26 mouse cellular contexts compared by ENCODE assay signal in the genomic region with DNA sequence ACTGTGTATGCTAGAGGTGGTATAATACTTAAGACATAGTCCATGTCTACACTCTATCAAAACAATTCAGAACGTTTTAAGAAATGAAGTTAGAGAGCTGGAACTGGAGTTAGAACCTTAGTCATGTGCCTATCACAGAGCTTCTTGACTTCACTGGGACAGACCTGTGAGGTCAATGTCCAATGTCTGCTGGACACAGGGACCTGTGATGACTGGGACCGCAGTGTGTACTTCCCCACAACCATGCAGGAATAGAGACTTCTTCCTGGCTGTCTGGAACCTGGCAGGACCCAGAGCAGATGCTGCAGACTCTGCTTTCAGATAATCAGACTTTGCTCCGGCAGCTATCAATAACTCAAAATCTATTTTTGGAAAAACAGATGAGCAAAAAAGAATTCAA. TPM values are rescaled to one million over a fixed set of nuclear protein-coding genes. Genes with fewer than 3 reads are reported as not detected.
DNase-seq lines count a peak whose midpoint lies in the region; ATAC-seq and TF ChIP-seq lines count a peak whose summit lies in the region.
"Had no signal": no experiment of that assay in that cellular context is flagged by ENCODE, and none has a peak within 500 bp of the region (broad histone marks: within the 10 kb centered on the region; RNA-seq: fewer than 3 reads in every experiment).

No protein-coding gene starts in this region.

- no peak for TF ChIP-seq CTCF in intestine, postnatal 0 days (IDR thresholded peaks at IDR 0.05; ENCODE audit: low read depth)
- no peak for TF ChIP-seq CTCF in liver, adult 2 months (IDR thresholded peaks at IDR 0.05; ENCODE audit: low read depth, low read length)

- DNase-seq in kidney, adult 9 months: peak; percentile 12
- no peak for DNase-seq in kidney, postnatal 25 days
- DNase-seq in liver, adult 2 months (ENCODE audit: extremely low read depth, low read depth, low spot score): peak; percentile 3
- no peak for DNase-seq in liver, embryonic 11.5 days (ENCODE audit: low spot score)
- DNase-seq: adrenal gland, postnatal 10 days; adrenal gland, postnatal 25 days; B cell, adult 2 months; cerebellum, adult 11 months; cerebellum, adult 18-20 months; cerebellum, adult 8-10 months; cerebellum, adult 9-11 months; cerebellum, postnatal 14 days; cerebellum, postnatal 36 days; embryo, embryonic 11 days had no signal

- H3K4me2 ChIP-seq in intestine, postnatal 0 days (replicated peaks; ENCODE audit: low read depth): no peak overlapping the region
- H3K4me2 ChIP-seq in intestine, embryonic 15.5 days (replicated peaks): no peak overlapping the region
- H3K4me2 ChIP-seq in liver, embryonic 11.5 days: no peak overlapping the region
- H3K4me2 ChIP-seq: embryonic facial prominence, embryonic 13.5 days; embryonic facial prominence, embryonic 15.5 days; forebrain, embryonic 12.5 days had no signal

- TF ChIP-seq POLR2A in liver, adult 2 months (IDR thresholded peaks at IDR 0.05; ENCODE audit: extremely low read depth, insufficient read depth, low read length): no peak

- H3K9ac ChIP-seq in intestine, postnatal 0 days (ENCODE audit: low read depth, low read length): no peak overlapping the region
- no peak overlapping the region for H3K9ac ChIP-seq in intestine, embryonic 15.5 days
- no peak overlapping the region for H3K9ac ChIP-seq in liver, adult 2 months (ENCODE audit: low read depth, low read length)
- no peak overlapping the region for H3K9ac ChIP-seq in liver, embryonic 11.5 days (ENCODE audit: low read depth, low read length)
- H3K9ac ChIP-seq: embryonic facial prominence, embryonic 13.5 days; embryonic facial prominence, embryonic 15.5 days; forebrain, embryonic 12.5 days had no signal

- ATAC-seq in intestine, postnatal 0 days: peak; percentile 94
- ATAC-seq in intestine, embryonic 15.5 days: no peak
- ATAC-seq in liver, embryonic 11.5 days (replicated peaks; ENCODE audit: low FRiP score): no peak
- ATAC-seq: activated CD4-positive, CD25-positive, alpha-beta regulatory T cell, adult 4 months; CD4-positive, CD25-positive, alpha-beta regulatory T cell, adult 4 months; Patski had no signal

- no peaks in the 10 kb centered on the region for H3K79me2 ChIP-seq in liver, adult 2 months (ENCODE audit: control insufficient read depth, insufficient read depth, low read length)

- 71% methylated on average over 3 of the region's 3 CpGs for WGBS in intestine, postnatal 0 days
- 79% methylated on average over 3 of the region's 3 CpGs for WGBS in intestine, embryonic 15.5 days
- WGBS in liver, adult 2 months: 69% methylated on average over 3 of the region's 3 CpGs
- 84% methylated on average over 3 of the region's 3 CpGs for WGBS in liver, embryonic 11.5 days

- H3K27me3 ChIP-seq in intestine, postnatal 0 days (replicated peaks; ENCODE audit: control insufficient read depth, insufficient read depth, low read length): no peaks in the 10 kb centered on the region
- no peaks in the 10 kb centered on the region for H3K27me3 ChIP-seq in intestine, embryonic 15.5 days (replicated peaks)
- H3K27me3 ChIP-seq in liver, adult 2 months (ENCODE audit: control insufficient read depth, insufficient read depth, low read length): no peaks in the 10 kb centered on the region
- H3K27me3 ChIP-seq in liver, embryonic 11.5 days (replicated peaks; ENCODE audit: control insufficient read depth, insufficient read depth, low read length): no peaks in the 10 kb centered on the region
- H3K27me3 ChIP-seq: CH12.LX; embryonic facial prominence, embryonic 13.5 days; embryonic facial prominence, embryonic 15.5 days; forebrain, embryonic 12.5 days; Patski had no signal

- no peak overlapping the region for H3K27ac ChIP-seq in intestine, postnatal 0 days (ENCODE audit: low read depth, low read length)
- H3K27ac ChIP-seq in intestine, embryonic 15.5 days: no peak overlapping the region
- H3K27ac ChIP-seq in liver, adult 2 months (replicated peaks; ENCODE audit: insufficient read depth, low read depth, low read length): no peak overlapping the region
- H3K27ac ChIP-seq in liver, embryonic 11.5 days (ENCODE audit: low read depth, low read length): no peak overlapping the region
- H3K27ac ChIP-seq: embryonic facial prominence, embryonic 13.5 days; embryonic facial prominence, embryonic 15.5 days; forebrain, embryonic 10.5 days; forebrain, embryonic 12.5 days had no signal

- no peaks in the 10 kb centered on the region for H3K9me3 ChIP-seq in intestine, postnatal 0 days (ENCODE audit: control insufficient read depth)
- no peaks in the 10 kb centered on the region for H3K9me3 ChIP-seq in intestine, embryonic 15.5 days
- no peaks in the 10 kb centered on the region for H3K9me3 ChIP-seq in liver, embryonic 11.5 days (ENCODE audit: control insufficient read depth, low read length)
- H3K9me3 ChIP-seq: embryonic facial prominence, embryonic 13.5 days; embryonic facial prominence, embryonic 15.5 days; forebrain, embryonic 10.5 days; forebrain, embryonic 12.5 days; G1E had no signal

- no peak overlapping the region for H3K4me3 ChIP-seq in intestine, postnatal 0 days (ENCODE audit: low read depth, low read length)
- H3K4me3 ChIP-seq in intestine, embryonic 15.5 days (replicated peaks): no peak overlapping the region
- H3K4me3 ChIP-seq in liver, adult 2 months (ENCODE audit: insufficient read depth, low read depth, low read length): no peak overlapping the region
- no peak overlapping the region for H3K4me3 ChIP-seq in liver, embryonic 11.5 days (ENCODE audit: low read depth, low read length)
- H3K4me3 ChIP-seq: embryonic facial prominence, embryonic 13.5 days; embryonic facial prominence, embryonic 15.5 days; erythroblast, embryonic 14.5 days; forebrain, embryonic 10.5 days; forebrain, embryonic 12.5 days had no signal

- H3K36me3 ChIP-seq in intestine, postnatal 0 days (ENCODE audit: control insufficient read depth, insufficient read depth): peaks cover 17% of the 10 kb centered on the region
- H3K36me3 ChIP-seq in intestine, embryonic 15.5 days: 0 out of 2 replicates have a peak, but pooled peaks cover 3% of the 10 kb centered on the region
- peaks cover 22% of the 10 kb centered on the region for H3K36me3 ChIP-seq in liver, adult 2 months (ENCODE audit: control insufficient read depth, insufficient read depth, low read length)
- peaks cover 9% of the 10 kb centered on the region; the same call in 1 of the 2 replicates for H3K36me3 ChIP-seq in liver, embryonic 11.5 days (ENCODE audit: control insufficient read depth, insufficient read depth, low read length)

- H3K4me1 ChIP-seq in intestine, postnatal 0 days (replicated peaks; ENCODE audit: control insufficient read depth, insufficient read depth, low read length): no peaks in the 10 kb centered on the region
- H3K4me1 ChIP-seq in intestine, embryonic 15.5 days (replicated peaks): no peaks in the 10 kb centered on the region
- no peaks in the 10 kb centered on the region for H3K4me1 ChIP-seq in liver, adult 2 months (ENCODE audit: control insufficient read depth, insufficient read depth, low read length)
- H3K4me1 ChIP-seq in liver, embryonic 11.5 days (replicated peaks; ENCODE audit: control insufficient read depth, insufficient read depth, low read length): no peaks in the 10 kb centered on the region
- H3K4me1 ChIP-seq: embryonic facial prominence, embryonic 13.5 days; embryonic facial prominence, embryonic 15.5 days; forebrain, embryonic 10.5 days; forebrain, embryonic 12.5 days had no signal

RNA-seq across cellular contexts. Expression of a gene that starts 40.8 kb away (rescaled TPM):
- 9.1 and 9.4 TPM in 2 replicates for polyA plus RNA-seq in intestine, postnatal 0 days (2015; fragmentation: Nextera tagmentation; extraction: Ambion mirVana)
- polyA plus RNA-seq in intestine, embryonic 15.5 days (2015; fragmentation: Nextera tagmentation; extraction: Ambion mirVana): 22.5 and 23.8 TPM in 2 replicates
- 8.3 and 9.4 TPM in 2 replicates for total RNA-seq in liver, adult 2 months (2014; rRNA removed)
- polyA plus RNA-seq in liver, adult 2 months (2012; rRNA removed): 1.2 and 1.3 TPM in 2 replicates
- polyA plus RNA-seq in liver, embryonic 11.5 days (2014; fragmentation: Nextera tagmentation; extraction: Ambion mirVana): 37.5 and 38.4 TPM in 2 replicates

Comparison
In these comparisons a context has a peak if more than half of its experiments do, and no peak if none do; other contexts are left out.
1. DNase-seq: peak in kidney, adult 9 months (single experiment) and liver, adult 2 months (single experiment); none in kidney, postnatal 25 days (0 of 2) and liver, embryonic 11.5 days (single experiment).